Mouse (Mus musculus) testis, postnatal 10 days (tissue): Measurements from ENCODE around the gene Hck.
A peak's percentile ranks its signal among the peaks of the same experiment; 100 is the strongest.

ENCODE experiments used
- DNase-seq: peaks from one replicate; pipeline ENCODE4 v3.0.0; 2021; ENCODE audit warnings: low spot score

Hck gene

DNA sequence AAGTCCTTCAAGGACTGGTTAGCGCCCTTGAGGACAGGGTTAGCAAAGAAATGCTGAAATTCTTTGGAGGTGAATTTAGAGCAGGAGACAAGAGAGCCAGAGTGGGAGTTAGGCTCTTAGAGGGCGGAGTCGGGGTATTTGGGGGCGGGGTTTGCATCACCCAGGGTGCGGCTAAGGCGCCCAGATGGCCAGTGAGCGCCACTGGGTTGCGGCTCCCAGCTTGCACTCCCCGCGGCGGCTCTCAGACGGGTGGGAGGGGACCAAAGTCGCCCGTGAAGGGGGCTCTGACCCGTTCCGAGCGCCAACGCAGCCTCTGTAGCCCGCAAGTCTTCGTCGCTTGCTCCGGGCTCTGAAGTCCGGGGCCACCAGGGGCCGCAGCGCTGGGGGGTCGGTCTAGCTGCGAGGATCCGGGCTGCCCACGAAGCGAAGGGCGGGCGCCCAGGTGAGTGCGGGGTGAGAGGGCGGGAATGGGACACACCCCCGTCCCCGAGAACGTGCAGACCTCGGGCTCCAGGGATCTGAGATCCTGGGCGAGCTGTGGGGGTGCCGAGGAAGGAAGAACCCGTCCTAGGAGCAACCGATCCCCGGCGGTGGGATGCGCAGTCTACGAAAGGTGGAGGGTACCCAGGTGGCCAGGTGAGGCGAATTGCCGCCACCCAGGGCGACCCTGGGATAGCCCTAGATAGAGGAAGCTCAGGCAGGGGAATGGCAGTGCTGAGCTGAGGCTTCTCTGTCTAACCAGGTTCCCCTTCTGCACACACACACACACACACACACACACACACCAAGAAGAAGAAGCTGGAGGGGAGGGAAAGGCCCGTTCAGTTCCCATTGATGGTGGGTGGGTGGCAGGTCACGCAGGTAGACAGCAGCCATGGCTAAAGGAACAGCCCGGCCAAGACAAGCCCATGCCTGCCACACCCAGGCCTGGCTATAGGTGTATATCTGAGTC, at the start of gene Hck:
TSS of gene Hck (plus strand) at position 156 of the 952 bp plus-strand sequence.
- DNase-seq, result peak; percentile 86

DNA sequence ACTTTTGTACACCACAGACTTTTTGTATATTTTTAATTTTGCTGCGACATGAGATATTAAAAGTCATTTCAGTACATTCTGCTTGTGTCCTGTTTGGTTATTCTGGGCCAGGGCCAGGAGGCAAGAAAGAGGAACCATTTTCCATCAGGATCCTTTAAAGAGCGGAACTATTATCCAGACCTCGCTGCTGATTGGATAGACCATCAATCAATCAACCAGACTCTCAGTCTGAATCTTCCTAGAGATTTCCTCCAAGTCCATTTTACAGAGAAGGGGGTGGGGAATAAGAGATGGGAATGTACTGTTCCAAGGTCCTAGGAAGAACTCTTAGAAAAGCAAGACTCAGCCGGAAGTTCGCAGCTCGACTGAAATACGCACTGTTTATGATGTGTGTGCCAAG, 48.1 kb upstream of the Hck start:
- no peak for DNase-seq

DNA sequence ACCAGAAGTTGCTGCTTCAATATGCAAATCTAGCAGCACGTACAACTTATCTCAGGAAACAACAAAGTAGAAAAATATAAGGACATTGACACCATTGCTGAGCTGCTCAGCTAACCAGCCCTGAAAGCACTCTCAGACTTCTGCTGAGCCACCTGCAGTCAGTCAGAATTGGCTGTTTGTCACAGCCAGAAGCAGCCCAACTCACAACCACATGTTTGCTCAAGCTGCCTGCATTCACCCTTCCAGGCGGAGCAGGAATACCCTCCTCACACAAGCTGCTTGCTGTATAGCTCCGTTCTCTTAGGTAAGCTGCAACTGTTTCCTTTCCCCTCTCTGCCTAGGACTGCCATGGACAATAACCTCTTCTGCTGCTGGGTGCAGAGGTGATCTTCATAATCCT, 44.9 kb upstream of the Hck start:
- DNase-seq, result no peak

DNA sequence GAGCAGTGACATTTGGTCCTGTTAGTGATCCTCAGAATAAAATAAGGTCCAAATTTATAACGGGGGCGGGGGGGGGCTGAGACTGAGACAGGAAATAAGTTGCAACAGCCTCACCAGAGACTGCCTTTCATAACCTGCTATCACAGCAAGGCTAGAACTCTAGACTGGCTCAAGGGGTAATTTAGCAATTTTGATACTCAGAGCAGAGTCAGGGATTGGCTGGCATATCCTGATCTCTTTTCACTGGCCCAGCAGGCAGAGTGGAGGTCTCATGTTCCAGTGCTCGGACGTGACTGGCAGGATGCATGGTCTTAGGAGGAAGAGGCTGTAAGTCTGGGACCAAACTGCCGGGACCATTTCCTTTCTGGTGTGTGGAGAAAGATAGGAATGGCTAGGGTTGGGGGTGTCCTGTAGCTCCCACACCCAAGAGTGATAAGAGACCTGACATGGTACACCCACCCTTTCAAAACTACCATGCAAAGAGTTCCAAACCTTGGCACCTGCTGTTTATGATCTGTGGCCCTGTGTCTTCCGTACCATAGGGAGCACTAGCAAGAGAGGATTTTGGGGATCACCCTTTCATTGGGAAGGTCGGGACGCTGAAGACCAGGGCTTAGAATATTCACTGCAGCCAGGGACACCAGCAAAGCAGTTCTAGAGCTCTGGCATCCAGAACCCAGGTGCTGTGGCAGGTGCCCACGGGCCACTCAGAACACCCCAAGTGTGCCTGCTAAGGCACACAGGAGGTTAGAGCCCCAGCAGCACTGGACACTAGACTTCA, 43.9 kb upstream of the Hck start:
- no peak for DNase-seq

DNA sequence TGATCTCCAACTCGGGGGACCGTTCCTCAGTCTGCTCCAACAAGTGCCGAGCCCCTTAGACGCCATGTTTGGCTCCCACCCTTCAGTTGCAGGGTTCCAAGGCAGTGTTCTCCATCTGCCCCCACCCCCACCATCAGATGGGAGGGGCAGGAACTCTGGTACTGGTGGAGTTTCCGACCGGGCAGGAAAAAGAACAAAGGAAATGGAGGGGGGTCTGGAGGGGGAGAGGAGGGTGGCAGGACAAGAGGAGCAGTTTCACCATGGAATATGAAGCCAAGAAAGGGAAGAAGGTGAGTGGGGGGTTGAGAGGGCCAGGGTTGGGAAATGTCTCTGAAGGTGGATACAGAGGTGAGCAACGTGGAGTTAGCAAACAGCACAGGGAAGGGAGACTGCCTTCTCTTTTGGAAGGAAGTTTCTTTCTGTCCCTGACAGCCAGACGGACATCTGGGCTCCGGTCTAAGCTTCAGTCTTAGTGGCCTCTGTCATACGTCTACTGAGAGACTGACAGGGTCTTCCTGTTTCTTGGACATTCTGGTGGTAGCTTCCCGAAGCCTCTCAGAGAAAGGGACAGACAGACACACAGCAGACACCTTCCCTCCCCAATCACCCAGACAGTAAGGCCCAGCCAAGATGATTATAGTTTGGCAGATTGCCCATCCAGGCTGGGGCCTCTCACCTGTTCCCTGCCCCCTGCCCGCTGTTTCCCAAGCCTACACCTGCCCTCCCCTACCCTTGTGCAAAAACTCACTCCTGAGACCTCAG, 42.3 kb upstream of the Hck start, which contains the start of gene Ccm2l:
TSS of gene Ccm2l (plus strand) at position 209 of the 762 bp plus-strand sequence.
- no peak for DNase-seq

DNA sequence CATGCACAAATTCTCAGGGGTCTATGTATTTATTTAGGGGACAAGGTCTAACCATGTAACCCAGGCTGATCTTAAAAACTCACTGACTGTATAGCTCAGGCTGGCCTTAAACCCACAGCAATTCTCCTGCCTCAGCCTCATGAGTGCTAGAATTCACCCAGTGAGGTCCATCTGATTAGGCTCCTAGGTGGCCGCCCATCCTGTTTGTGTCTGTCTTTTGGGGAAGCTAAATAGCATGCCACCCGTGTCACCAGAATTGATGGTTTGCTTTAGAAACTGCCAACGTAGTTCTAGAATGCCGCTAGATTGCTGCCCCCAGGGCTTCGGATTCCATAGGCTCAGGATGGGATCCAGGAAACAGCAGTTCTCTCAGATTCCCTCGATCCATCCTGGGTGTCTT, 41.3 kb upstream of the Hck start:
- no peak for DNase-seq

DNA sequence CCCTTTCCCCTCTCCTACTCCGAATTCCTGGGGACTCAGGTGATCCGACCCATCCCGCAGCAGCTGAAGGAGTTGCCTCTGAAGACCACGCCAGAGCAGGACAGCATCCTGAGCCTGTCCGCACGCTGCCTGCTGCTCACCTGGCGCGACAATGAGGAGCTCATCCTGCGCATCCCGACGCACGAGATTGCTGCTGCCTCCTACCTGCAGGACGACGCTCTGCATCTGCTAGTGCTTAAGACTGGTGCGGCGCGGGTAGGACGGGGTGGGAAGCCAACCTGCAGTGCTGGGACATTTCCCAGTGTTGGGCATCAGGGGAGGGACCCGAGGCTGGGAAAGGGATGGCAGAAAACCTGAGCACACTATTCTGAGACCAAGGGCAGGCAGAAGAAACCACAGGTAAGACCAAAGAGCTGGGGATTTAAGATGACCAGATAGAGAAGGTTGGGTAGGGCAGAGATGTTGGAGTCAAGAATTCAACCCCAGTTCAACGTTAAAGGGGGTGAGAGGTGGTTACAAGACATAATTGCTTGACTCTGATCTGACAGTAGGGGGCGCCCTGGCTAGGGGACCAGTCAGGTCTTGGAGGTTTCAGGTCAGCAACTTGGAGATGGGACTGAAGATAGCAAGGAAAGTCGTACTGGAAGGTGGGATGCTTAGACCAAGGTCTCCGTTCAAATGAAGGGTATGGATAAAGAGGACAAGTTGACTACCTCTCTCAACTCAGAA, 37.3 kb upstream of the Hck start:
- DNase-seq, result peak; percentile 72

DNA sequence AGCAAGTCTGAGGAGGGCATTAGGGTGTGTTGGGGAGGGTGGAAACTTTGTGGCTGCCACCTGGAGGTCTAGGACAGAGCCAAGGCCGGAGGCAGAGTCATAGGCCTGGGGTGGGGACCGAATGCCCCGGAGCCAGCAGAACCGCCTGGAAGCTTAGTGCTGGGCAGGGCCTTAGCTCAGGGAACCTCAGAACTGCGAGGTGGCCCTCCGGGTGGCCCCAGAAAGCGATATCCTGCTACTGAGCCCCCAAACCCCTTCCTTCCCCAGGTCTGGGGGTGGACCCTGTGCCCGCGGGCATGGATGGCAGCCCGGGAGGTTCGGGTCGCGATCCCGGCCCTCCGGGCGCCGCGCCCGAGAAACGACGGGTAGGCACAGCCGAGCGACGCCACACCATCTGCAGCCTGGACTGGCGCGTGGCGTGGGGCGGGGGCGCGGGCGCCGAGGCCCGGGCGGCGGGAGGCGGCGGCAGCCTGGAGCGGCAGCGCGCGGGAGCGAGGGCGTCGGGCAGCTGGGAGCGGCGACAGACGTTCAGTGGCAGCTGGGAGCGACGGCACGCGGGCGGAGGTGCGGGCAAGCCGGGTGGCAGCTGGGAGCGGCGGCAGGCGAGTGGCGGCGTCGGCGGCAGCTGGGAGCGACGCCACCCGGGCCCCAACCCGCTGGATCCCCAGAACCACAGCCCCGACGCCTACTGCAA, 36.6 kb upstream of the Hck start:
- DNase-seq, result no peak

DNA sequence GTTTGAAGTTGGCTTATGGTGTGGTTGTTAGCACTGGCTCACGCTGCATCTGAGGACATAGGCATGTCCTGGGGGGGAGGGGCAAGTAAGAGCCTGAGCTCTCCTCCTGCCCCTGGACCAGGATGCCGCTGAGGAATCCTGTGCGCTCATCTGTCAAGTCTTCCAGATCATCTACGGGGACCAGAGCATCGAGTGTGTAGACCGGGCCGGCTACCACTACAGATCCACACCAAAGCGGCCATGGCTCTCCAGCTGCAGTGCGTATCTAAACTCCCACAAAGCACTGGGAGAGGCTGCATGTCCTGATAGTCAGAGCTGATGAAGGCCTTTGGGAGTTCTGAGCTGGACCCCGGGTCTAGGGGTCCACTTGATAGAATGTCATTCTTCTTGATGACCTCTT, 33.6 kb upstream of the Hck start:
- no peak for DNase-seq

DNA sequence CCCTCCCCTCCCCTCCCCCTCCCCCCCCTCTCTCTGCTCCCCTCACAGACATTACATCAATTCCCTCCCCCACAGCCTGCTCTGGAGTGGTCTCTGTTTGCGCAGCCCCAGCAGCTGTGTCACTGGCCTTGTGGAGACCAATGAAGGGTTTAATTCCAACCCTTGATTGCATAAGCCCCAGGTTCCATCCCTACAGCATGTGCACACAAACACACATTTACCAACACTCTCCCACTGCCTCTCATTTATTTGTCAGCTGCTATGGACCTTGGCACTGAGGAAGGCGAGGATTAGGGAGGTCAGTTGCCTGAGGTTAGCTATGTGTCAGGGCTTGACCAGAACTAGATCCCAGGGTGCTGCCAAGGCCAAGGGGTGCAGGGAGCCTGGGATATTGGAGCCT, 32.3 kb upstream of the Hck start:
- peak; percentile 34 for DNase-seq

DNA sequence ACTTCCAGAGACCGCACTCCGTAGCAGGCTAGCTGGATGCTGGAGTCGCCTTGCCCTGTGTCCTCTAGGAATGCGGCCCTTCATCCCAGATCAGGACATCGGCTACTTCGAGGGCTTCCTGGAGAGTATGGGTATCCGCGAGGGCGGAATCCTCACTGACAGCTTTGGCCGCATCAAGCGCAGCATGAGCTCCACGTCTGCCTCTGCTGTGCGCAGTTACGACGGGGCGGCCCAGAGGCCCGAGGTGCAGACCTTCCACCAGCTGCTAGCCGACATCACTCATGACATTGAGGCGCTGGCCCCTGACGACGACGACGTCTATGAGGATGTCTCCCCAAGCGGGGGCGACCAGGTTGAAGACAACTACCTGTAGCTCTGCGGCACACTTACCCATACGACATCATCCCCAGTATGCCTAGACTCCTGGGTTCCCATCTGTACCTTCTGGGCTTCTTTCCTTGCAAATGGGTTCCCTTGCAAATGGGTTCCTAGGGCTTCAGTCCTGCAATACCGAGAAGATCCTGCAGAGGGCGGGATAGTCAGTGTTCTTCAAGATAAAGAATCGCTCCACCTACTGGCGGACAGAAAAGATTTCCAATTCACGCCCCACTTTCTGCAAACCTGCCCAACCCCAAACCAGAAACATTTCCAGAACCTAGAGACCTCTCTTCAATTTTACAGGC, 27.3 kb upstream of the Hck start:
- peak; percentile 88 for DNase-seq

DNA sequence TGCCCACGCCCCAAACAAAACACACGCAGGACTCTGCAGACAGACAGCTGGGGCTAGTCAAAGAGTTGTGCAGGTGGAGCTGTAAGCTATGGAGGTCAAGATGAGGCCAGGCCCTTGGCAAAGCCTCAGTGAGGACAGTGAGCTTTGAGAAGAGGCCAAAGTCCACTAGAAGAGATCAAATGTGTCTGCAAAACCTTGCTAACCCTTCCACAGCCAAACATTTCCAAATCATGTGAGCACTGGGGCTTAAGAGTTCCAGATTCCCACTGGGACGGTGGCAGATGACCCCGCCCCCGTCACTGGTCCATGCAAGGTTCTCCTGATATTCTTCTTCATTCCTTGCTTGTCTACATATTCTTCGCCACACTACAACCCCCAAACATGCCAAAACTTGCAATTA, 26.4 kb upstream of the Hck start:
- no peak for DNase-seq

DNA sequence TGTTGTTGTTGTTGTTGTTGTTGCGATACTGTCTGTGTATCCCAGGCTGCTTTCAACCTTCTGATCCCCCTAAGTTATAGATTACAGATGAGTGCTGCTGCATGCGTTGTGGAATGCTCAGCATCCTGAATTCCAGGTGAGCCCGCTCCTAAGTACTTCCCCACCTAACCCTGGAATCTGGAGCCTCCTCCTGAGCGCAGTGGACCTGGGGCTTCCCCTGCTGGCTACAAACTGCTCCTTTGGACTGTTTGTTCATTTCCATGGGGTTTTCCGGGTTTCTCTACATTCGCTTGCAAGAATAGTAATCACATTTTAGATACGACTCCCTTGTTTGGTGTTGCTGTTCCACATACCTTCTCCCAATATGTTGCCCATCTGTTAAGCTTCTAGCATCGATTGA, 25.0 kb upstream of the Hck start:
- no peak for DNase-seq

DNA sequence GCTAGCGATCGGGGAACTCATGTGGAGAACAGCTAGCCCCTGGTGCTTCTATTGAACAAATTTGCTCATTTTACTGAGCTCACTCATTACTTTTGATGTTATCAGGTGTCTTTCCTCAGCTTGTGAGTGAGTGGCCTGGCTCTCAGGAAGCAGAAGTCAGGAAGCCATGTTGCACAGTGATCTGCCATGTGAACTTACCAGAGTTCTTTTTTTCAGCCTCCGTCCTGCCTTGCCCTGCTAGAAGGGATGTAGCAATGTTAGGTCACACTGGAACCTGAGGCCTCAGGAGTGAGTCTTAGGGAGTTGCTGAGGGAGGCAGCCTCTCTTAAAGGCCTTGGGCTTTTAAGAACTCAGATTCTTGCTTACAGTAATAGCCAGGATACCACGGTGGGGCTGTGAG, 24.4 kb upstream of the Hck start:
- no peak for DNase-seq

DNA sequence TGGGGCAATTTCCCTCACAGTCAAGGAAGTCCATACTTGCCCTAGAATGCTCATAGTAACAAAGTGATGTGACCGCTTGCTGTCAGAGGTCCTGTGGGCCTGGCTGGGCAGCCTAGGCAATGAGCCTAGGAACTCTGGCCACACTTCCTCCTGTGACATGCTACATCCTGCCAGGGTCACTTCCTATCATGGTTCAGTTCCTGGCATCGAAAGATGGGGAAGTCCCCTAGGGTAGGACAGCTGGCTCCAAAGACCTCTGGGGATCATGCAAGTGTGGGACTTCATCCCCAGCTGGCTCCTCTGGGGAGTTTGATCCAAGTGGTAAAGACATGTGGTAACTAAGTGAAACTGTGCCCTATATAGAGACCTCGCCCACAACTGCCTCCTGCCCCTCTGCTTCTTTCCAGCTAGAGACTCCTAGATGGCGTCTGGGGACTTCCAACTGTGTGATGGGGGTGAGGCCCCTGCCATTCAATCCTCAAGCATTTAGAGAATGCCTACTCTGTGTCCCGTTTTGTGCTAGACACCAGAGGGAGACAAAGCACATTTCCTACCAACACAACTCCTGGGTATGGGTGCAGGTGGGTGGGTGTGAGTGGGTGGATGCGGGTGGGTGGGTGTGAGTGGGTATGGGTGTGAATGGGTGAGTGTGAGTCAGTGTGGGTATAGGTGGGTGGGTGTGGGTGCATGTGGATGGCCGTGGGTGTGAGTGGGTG, 23.8 kb upstream of the Hck start:
- no peak for DNase-seq

DNA sequence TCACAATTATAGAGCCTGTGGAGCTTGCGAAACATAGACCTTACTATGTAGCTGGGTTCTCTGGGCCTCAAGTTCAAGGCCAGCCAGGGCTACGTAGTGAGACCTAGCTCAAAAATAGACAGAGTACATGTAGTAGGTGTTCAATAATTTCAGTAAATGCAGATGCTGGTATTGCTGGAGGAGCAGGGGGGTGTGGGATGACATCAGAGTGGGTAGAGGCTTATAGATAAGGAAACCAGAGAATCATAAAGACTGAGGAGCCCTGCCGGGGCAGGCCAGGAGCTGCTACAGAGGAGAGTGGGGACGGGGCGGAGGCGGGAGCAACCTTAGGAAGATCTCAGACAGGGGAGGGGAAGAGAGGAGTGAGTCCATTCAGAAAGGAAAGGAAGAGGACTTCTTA, 22.7 kb upstream of the Hck start:
- no peak for DNase-seq

DNA sequence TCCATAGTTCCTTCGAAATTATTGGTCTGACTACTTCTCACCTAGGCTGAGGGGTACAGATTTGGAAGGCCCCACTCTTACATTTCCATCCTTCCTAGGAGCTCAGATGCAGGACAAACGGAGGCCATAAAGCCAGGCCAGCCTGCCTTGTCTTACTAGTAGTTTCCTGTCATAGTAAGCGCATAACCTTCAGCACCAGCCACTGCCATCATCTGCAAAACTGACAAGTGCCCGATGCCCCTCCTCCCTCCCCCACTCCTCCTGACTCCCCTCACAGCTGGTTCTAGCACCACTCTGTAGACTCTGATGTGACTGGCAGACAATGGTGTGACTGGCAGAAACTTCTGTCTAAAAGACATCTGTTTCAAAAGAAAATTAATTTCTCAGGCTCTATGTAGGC, 22.1 kb upstream of the Hck start:
- no peak for DNase-seq

DNA sequence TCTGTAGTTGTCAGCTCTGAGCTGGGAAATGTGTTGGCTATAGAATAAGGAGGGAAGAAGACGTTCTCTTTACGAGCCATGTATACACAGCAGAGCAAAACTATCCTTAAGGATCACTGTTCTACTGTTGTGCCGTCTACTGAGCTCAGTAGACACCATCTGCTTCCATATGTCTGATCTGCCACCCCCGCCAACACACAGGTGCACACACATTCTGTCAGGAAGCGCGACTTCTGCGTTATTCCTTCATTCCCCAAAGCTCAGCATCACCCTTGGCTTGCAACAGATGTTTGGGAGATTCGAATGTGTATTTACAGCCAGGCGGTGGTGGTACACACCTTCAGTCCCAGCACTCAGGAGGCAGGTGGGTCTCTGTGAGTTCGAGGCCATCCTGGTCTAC, 21.2 kb upstream of the Hck start:
- DNase-seq, result no peak

DNA sequence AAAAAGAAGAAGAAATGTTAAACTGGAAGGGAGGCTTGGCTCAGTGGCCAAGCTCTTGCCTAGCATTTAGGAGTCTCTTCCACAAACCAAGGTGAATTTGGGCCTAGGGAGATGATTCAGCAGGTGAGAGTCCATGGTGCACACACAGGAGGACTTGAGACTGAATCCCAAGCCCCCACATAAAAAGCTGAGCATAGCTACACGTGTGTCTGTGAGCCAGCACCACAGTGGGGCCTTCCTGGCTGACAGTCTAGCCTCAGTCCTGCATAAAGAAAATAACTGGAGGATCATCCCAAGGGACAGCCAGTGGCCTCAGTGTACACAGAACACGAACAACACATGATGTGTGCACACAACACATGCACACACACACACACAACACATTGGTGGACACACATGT, 19.0 kb upstream of the Hck start:
- DNase-seq, result no peak
